Mouse (Mus musculus) stomach, postnatal 0 days (tissue): ENCODE results near the gene Gli3.

Source experiments
- CTCF ChIP-seq: IDR thresholded peaks from 2 replicates; pipeline ENCODE4 v1.5.1; 2016; ENCODE audit warnings: antibody characterized with exemption, low read depth, mild to moderate bottlenecking, moderate library complexity
- EP300 ChIP-seq: optimal IDR thresholded peaks from 2 replicates; pipeline ENCODE3; 2016; ENCODE audit warnings: antibody characterized with exemption

- TF ChIP-seq CTCF (no peak), EP300 (no peak)
These were observed 98.4 kb downstream of the Gli3 start for GRCm38 (mm10) chr13:15561441-15561840.
